Mouse (Mus musculus): Measurements from ENCODE around the gene Tiprl.

DNA sequence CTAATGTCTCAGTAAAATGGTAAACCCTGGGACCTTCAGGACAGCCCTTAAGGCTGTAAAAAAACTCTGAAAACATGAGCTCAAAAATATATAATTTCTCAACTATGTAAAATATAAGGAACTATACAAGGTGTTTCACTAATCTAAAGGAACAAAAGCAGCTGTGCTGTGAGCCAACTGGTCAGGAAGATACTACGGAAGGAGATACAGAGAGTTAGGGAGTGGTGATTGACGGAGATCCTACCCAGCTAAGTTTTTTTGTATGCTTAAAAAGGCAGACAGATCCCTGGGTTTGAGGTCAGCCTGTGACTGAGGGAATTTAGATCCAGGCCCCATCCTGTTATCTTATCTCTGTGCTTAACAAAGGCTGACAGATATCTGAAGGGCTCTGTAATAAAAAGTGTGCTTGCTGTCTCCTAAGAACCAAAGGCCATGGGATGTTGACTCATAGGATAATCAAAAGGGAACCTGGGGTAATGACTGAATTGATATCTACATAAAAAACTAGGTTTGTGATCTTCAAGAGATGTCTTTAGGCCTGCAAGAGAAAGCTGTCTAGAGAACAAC is 19.7 kb downstream of the Tiprl start:
- TF ChIP-seq CTCF (conservative IDR thresholded peaks at IDR 0.05 in 1 of 2, IDR thresholded peaks at IDR 0.05 in 1 of 2; ENCODE audit: low read depth in 2 of 2, low read length in 2 of 2): no peak
- TF ChIP-seq RCOR1 (conservative IDR thresholded peaks at IDR 0.05; ENCODE audit: low read depth, low read length): no peak
- no peak for TF ChIP-seq E2F4 (IDR thresholded peaks at IDR 0.05; ENCODE audit: insufficient replicate concordance, low read depth, low read length)
- no peak for TF ChIP-seq MAZ (IDR thresholded peaks at IDR 0.05; ENCODE audit: low read depth, low read length)
- no peak for TF ChIP-seq ZNF384 (IDR thresholded peaks at IDR 0.05; ENCODE audit: low read depth, low read length)
- no peak for TF ChIP-seq CHD1 (IDR thresholded peaks at IDR 0.05; ENCODE audit: low read depth, low read length)
- no peak for TF ChIP-seq MAFK (IDR thresholded peaks at IDR 0.05; ENCODE audit: insufficient replicate concordance, low read length)
- no peak for TF ChIP-seq EP300 (IDR thresholded peaks at IDR 0.05; ENCODE audit: low read length)
- no peak for TF ChIP-seq POLR2A (IDR thresholded peaks at IDR 0.05; ENCODE audit: low read depth, low read length)

Measured in CH12.LX (cell line).